Mouse (Mus musculus) forebrain, embryonic 14.5 days (tissue): ENCODE data around the gene 1700061G19Rik. TPM values are rescaled to one million over a fixed set of nuclear protein-coding genes. Genes with fewer than 3 reads are reported as not detected.
A peak's percentile ranks its signal among the peaks of the same experiment; 100 is the strongest.

Source experiments
- ATAC-seq: fragments of 200-750 bp; cut with Nextera tagmentation; 2 replicates; pipeline ENCODE4 v1.8.0; 2017; ENCODE audit warnings: mild to moderate bottlenecking, moderate library complexity
- DNase-seq: peaks from one replicate; pipeline ENCODE4 v3.0.0-alpha.2; 2015; ENCODE audit warnings: low spot score
- H3K27ac ChIP-seq: fragments of 300-500 bp; sonication (generic); 2 replicates; pipeline ENCODE4 v1.5.1; 2014; ENCODE audit warnings: low read depth, mild to moderate bottlenecking, control low read depth, low read length, moderate library complexity
- H3K27me3 ChIP-seq: fragments of 300-500 bp; sonication (generic); replicated peaks from 2 replicates; pipeline ENCODE4 v1.6.1; 2014; ENCODE audit warnings: low read length, control low read depth, mixed read lengths; ENCODE audit not compliant: control insufficient read depth, insufficient read depth
- H3K36me3 ChIP-seq: fragments of 300-500 bp; sonication (generic); 2 replicates; pipeline ENCODE4 v1.6.1; 2014; ENCODE audit warnings: low read length, control low read depth; ENCODE audit not compliant: control insufficient read depth, insufficient read depth
- H3K4me1 ChIP-seq: fragments of 300-500 bp; sonication (generic); 2 replicates; pipeline ENCODE4 v1.6.1; 2014; ENCODE audit warnings: antibody characterized with exemption, low read length, control low read depth; ENCODE audit not compliant: control insufficient read depth, insufficient read depth
- H3K4me2 ChIP-seq: fragments of 300-500 bp; sonication (generic); 2 replicates; pipeline ENCODE4 v1.6.1; 2014; ENCODE audit warnings: mild to moderate bottlenecking, control low read depth, low read length
- H3K4me3 ChIP-seq: fragments of 300-500 bp; sonication (generic); 2 replicates; pipeline ENCODE4 v1.5.1; 2014; ENCODE audit warnings: low read depth, low read length, control low read depth
- H3K9ac ChIP-seq: fragments of 300-500 bp; sonication (generic); 2 replicates; pipeline ENCODE4 v1.6.1; 2014; ENCODE audit warnings: mild to moderate bottlenecking, low read length, control low read depth, moderate library complexity
- H3K9me3 ChIP-seq: fragments of 300-500 bp; sonication (generic); replicated peaks from 2 replicates; pipeline ENCODE4 v1.6.1; 2016; ENCODE audit warnings: low read length, control low read depth, mixed read lengths; ENCODE audit not compliant: control insufficient read depth
- WGBS: fragments of 180-500 bp; shearing (Covaris S2); extraction: QIAGEN DNeasy Blood & Tissue Kit; methylation state at CpG from one replicate; pipeline ENCODE4 v1.1.7; 2014; 5-methylcytosine and 5-hydroxymethylcytosine counted together
- polyA plus RNA-seq: library from polyadenylated mRNA; unstranded; fragments of >200 nt; fragmentation: Nextera tagmentation; extraction: Ambion mirVana; gene quantifications from 2 replicates; pipeline ENCODE4 v1.2.1, GENCODE M21; 2014

The 1700061G19Rik gene
- polyA plus RNA-seq, 1 experiment from 2014 or later, result 0.08 TPM

GRCm38 (mm10) chr17:56876981-56877380, 1.7 kb downstream of the 1700061G19Rik start:
- Histone ChIP-seq H3K27ac (no peak overlapping the region), H3K36me3 (no peaks in the 10 kb centered on the region), H3K9me3 (no peaks in the 10 kb centered on the region), H3K4me1 (no peaks in the 10 kb centered on the region), H3K27me3 (no peaks in the 10 kb centered on the region), H3K4me2 (no peak overlapping the region), H3K4me3 (no peak overlapping the region), H3K9ac (no peak overlapping the region)
- no peak for DNase-seq
- no peak for ATAC-seq
- 76% methylated on average over 8 of the region's 8 CpGs for WGBS

- WGBS, result 91% methylated on average over 19 of the region's 19 CpGs
- no peak overlapping the region for H3K4me3 ChIP-seq
- no peaks in the 10 kb centered on the region for H3K4me1 ChIP-seq
- no peaks in the 10 kb centered on the region for H3K36me3 ChIP-seq
- no peak overlapping the region for H3K4me2 ChIP-seq
- ATAC-seq (no peak), DNase-seq (no peak)
- H3K27me3 ChIP-seq, result no peaks in the 10 kb centered on the region
- H3K9me3 ChIP-seq, result no peaks in the 10 kb centered on the region
- H3K27ac ChIP-seq, result no peak overlapping the region
- H3K9ac ChIP-seq, result no peak overlapping the region
These were observed 2.1 kb downstream of the 1700061G19Rik start for GRCm38 (mm10) chr17:56877426-56877825.

GRCm38 (mm10) chr17:56883612-56884011, 8.3 kb downstream of the 1700061G19Rik start:
- DNase-seq (no peak), ATAC-seq (no peak)
- Histone ChIP-seq H3K4me2 (no peak overlapping the region), H3K36me3 (no peaks in the 10 kb centered on the region), H3K9me3 (no peaks in the 10 kb centered on the region), H3K27me3 (no peaks in the 10 kb centered on the region), H3K9ac (no peak overlapping the region), H3K4me1 (no peaks in the 10 kb centered on the region), H3K27ac (no peak overlapping the region), H3K4me3 (no peak overlapping the region)
- WGBS, result 53% methylated on average over 17 of the region's 17 CpGs

GRCm38 (mm10) chr17:56884331-56884730, 9.1 kb downstream of the 1700061G19Rik start:
- Histone ChIP-seq H3K27me3 (no peaks in the 10 kb centered on the region), H3K9ac (no peak overlapping the region), H3K9me3 (no peaks in the 10 kb centered on the region), H3K4me2 (no peak overlapping the region), H3K4me1 (no peaks in the 10 kb centered on the region), H3K36me3 (peaks cover 3% of the 10 kb centered on the region), H3K27ac (no peak overlapping the region), H3K4me3 (no peak overlapping the region)
- DNase-seq (peak; percentile 30), ATAC-seq (no peak)
- 76% methylated on average over 5 of the region's 5 CpGs for WGBS

GRCm38 (mm10) chr17:56884809-56885208, 9.5 kb downstream of the 1700061G19Rik start:
- no peak overlapping the region for H3K4me3 ChIP-seq
- H3K9ac ChIP-seq, result no peak overlapping the region
- 92% methylated on average over 17 of the region's 17 CpGs for WGBS
- H3K27me3 ChIP-seq, result no peaks in the 10 kb centered on the region
- H3K27ac ChIP-seq, result no peak overlapping the region
- no peaks in the 10 kb centered on the region for H3K4me1 ChIP-seq
- DNase-seq (no peak), ATAC-seq (no peak)
- H3K4me2 ChIP-seq, result no peak overlapping the region
- H3K36me3 ChIP-seq, result peaks cover 8% of the 10 kb centered on the region
- H3K9me3 ChIP-seq, result no peaks in the 10 kb centered on the region

GRCm38 (mm10) chr17:56888050-56888449, 12.8 kb downstream of the 1700061G19Rik start:
- Histone ChIP-seq H3K27me3 (no peaks in the 10 kb centered on the region), H3K36me3 (peaks cover 35% of the 10 kb centered on the region), H3K4me3 (no peak overlapping the region), H3K9me3 (no peaks in the 10 kb centered on the region), H3K9ac (no peak overlapping the region), H3K4me2 (no peak overlapping the region), H3K4me1 (no peaks in the 10 kb centered on the region), H3K27ac (no peak overlapping the region)
- WGBS, result 97% methylated on average over 2 of the region's 3 CpGs
- DNase-seq (no peak), ATAC-seq (no peak)

- Histone ChIP-seq H3K27me3 (no peaks in the 10 kb centered on the region), H3K4me3 (no peak overlapping the region), H3K36me3 (peaks cover 50% of the 10 kb centered on the region), H3K9me3 (no peaks in the 10 kb centered on the region), H3K4me2 (no peak overlapping the region), H3K9ac (no peak overlapping the region), H3K4me1 (no peaks in the 10 kb centered on the region), H3K27ac (no peak overlapping the region)
- 97% methylated on average over 2 of the region's 2 CpGs for WGBS
- ATAC-seq (no peak), DNase-seq (no peak)
These were observed 14.7 kb downstream of the 1700061G19Rik start for GRCm38 (mm10) chr17:56890018-56890417.

GRCm38 (mm10) chr17:56895368-56895918, 20.2 kb downstream of the 1700061G19Rik start:
- Histone ChIP-seq H3K9me3 (no peaks in the 10 kb centered on the region), H3K27ac (no peak overlapping the region), H3K9ac (no peak overlapping the region), H3K4me2 (no peak overlapping the region), H3K27me3 (no peaks in the 10 kb centered on the region), H3K4me3 (no peak overlapping the region), H3K36me3 (peaks cover 86% of the 10 kb centered on the region), H3K4me1 (peaks cover 13% of the 10 kb centered on the region)
- DNase-seq (no peak), ATAC-seq (no peak)
- 96% methylated on average over 9 of the region's 9 CpGs for WGBS

GRCm38 (mm10) chr17:56896513-56897129, 21.3 kb downstream of the 1700061G19Rik start:
- H3K4me3 ChIP-seq, result no peak overlapping the region
- peak; percentile 84 for ATAC-seq
- H3K9me3 ChIP-seq, result no peaks in the 10 kb centered on the region
- peaks cover 13% of the 10 kb centered on the region for H3K4me1 ChIP-seq
- 60% methylated on average over 6 of the region's 6 CpGs for WGBS
- H3K36me3 ChIP-seq, result peaks cover 92% of the 10 kb centered on the region
- peak overlapping the region; percentile 78 for H3K27ac ChIP-seq
- H3K27me3 ChIP-seq, result no peaks in the 10 kb centered on the region
- DNase-seq, result peak; percentile 88
- H3K4me2 ChIP-seq, result 0 out of 2 replicates have a peak overlapping the region, but pooled peaks have one; percentile 9
- peak overlapping the region; percentile 29; the same call in 1 of the 2 replicates for H3K9ac ChIP-seq
